Mouse (Mus musculus) heart, embryonic 11.5 days (tissue): ENCODE measurements around the gene Pole2. TPM values are rescaled to one million over a fixed set of nuclear protein-coding genes. Genes with fewer than 3 reads are reported as not detected.

Experiments
- ATAC-seq: fragments of 200-750 bp; cut with Nextera tagmentation; replicated peaks from 2 replicates; pipeline ENCODE4 v1.8.0; 2017; ENCODE audit warnings: moderate library complexity; ENCODE audit not compliant: insufficient number of reproducible peaks, low FRiP score, low TSS enrichment
- H3K27ac ChIP-seq: fragments of 300-500 bp; sonication (generic); 2 replicates; pipeline ENCODE4 v1.5.1; 2014; ENCODE audit warnings: mild to moderate bottlenecking, low read depth, low read length
- H3K27me3 ChIP-seq: fragments of 300-500 bp; sonication (generic); 2 replicates; pipeline ENCODE4 v1.6.1; 2014; ENCODE audit warnings: mild to moderate bottlenecking, low read length, mixed read lengths; ENCODE audit not compliant: control insufficient read depth, insufficient read depth
- H3K36me3 ChIP-seq: fragments of 300-500 bp; sonication (generic); 2 replicates; pipeline ENCODE4 v1.6.1; 2014; ENCODE audit warnings: mild to moderate bottlenecking, low read length, moderate library complexity, mixed read lengths; ENCODE audit not compliant: control insufficient read depth, insufficient read depth
- H3K4me1 ChIP-seq: fragments of 300-500 bp; sonication (generic); 2 replicates; pipeline ENCODE4 v1.6.1; 2014; ENCODE audit warnings: low read length; ENCODE audit not compliant: control insufficient read depth, insufficient read depth
- H3K4me2 ChIP-seq: fragments of 300-500 bp; sonication (generic); 2 replicates; pipeline ENCODE4 v1.6.1; 2014; ENCODE audit warnings: mild to moderate bottlenecking, moderate library complexity
- H3K4me3 ChIP-seq: fragments of 300-500 bp; sonication (generic); 2 replicates; pipeline ENCODE4 v1.5.1; 2014; ENCODE audit warnings: low read depth, low read length
- H3K9ac ChIP-seq: fragments of 300-500 bp; sonication (generic); 2 replicates; pipeline ENCODE4 v1.6.1; 2014; ENCODE audit warnings: mild to moderate bottlenecking, low read depth, low read length, moderate library complexity
- H3K9me3 ChIP-seq: fragments of 300-500 bp; sonication (generic); replicated peaks from 2 replicates; pipeline ENCODE4 v1.6.1; 2016; ENCODE audit warnings: low read length; ENCODE audit not compliant: control insufficient read depth
- WGBS: fragments of 180-500 bp; shearing (Covaris S2); extraction: QIAGEN DNeasy Blood & Tissue Kit; methylation state at CpG from one replicate; pipeline ENCODE4 v1.1.7; 2014; ENCODE audit not compliant: insufficient replicate concordance; 5-methylcytosine and 5-hydroxymethylcytosine counted together
- polyA plus RNA-seq: library from polyadenylated mRNA; unstranded; fragments of >200 nt; fragmentation: Nextera tagmentation; extraction: Ambion mirVana; gene quantifications from 2 replicates; pipeline ENCODE4 v1.2.1, GENCODE M21; 2014

Gene Pole2
- polyA plus RNA-seq, 1 experiment from 2014 or later: 20.7 TPM

DNA sequence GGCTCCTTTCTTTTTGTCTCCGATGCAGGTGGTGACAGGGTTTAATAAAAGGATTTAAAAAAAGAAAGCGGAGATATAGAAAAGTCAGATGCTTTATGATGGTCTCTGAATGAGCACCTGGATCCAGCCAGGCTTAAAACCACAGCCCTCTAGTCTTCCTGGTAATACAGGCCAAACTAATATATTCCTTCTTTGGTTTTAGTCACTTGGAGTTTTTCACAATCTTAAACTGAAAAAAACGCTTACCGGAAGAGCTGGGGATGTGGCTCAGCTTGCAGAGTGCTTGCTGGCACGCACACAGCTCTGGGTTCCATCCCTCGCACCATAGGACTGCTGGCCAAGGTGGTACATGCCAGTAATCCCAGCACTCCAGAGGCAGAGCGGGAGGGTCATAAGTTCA lies 11.4 kb downstream of the Pole2 start:
- no peaks in the 10 kb centered on the region for H3K9me3 ChIP-seq
- 93% methylated on average over 7 of the region's 7 CpGs for WGBS
- H3K4me1 ChIP-seq: no peaks in the 10 kb centered on the region
- no peak overlapping the region for H3K9ac ChIP-seq
- H3K4me3 ChIP-seq: no peak overlapping the region
- no peak overlapping the region for H3K4me2 ChIP-seq
- H3K36me3 ChIP-seq: peaks cover 12% of the 10 kb centered on the region
- H3K27ac ChIP-seq: no peak overlapping the region
- ATAC-seq: no peak
- no peaks in the 10 kb centered on the region for H3K27me3 ChIP-seq

DNA sequence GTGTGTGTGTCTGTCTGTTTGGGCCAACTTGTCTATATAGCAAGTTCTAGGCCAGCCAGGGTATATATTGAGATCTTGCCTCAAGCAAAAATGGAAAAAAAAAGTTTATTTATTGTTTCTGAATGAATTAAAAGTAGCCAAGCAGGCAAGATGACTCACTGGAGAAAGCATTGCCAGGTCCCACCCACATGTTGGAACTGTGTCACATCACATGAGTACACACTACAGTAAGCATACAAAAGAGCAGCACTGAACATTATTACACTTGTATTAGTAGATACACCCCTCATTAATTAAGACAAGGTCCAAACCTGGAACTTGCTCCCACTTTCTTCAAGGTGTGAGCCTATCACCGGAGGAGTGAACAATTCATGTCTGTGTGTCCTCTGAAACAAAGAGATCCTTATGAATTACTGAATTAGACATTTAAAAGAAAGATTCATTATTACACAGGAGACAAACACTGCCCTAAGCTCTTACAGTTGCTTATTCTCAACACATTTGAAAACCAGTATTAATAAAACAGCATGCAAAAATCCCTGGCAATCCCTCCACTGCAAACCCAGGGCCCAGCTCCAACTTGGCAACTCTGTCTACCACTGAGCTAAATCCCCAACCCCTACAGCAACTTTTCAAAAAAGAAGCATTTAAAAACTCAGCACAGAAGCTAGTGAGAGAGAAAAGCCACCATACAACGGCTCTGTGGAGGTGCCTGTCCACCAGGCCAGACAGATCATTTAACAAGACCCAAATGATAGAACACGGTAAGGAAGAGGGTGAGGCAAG lies 12.8 kb downstream of the Pole2 start:
- H3K4me2 ChIP-seq: no peak overlapping the region
- H3K9me3 ChIP-seq: no peaks in the 10 kb centered on the region
- H3K36me3 ChIP-seq: peaks cover 12% of the 10 kb centered on the region; the same call in 1 of the 2 replicates
- no peak overlapping the region for H3K9ac ChIP-seq
- ATAC-seq: no peak
- H3K4me1 ChIP-seq: no peaks in the 10 kb centered on the region
- no peak overlapping the region for H3K4me3 ChIP-seq
- 85% methylated on average over 3 of the region's 3 CpGs for WGBS
- no peak overlapping the region for H3K27ac ChIP-seq
- H3K27me3 ChIP-seq: no peaks in the 10 kb centered on the region

DNA sequence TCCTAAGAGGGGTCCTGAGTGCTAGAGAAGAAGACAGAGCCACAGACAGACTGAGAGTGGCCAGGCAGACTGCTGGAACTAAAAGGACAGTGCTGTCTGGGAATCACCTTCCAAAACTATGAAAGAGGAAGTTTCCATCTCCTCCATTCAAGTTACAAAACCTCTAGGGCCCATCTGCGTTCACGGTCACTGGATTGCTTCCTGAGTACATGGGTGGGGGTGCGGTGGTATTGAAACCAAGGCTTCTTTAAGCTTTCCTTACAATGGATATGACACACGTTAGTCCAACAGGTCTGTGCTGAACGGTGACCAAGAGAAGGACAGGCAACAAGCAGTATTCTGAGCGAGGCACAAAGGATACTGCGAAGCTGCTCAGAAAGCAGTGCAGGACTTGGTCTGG lies 13.6 kb downstream of the Pole2 start:
- Histone ChIP-seq H3K4me3 (no peak overlapping the region), H3K9me3 (no peaks in the 10 kb centered on the region), H3K4me1 (no peaks in the 10 kb centered on the region), H3K27ac (no peak overlapping the region), H3K9ac (no peak overlapping the region), H3K4me2 (no peak overlapping the region), H3K27me3 (no peaks in the 10 kb centered on the region), H3K36me3 (peaks cover 12% of the 10 kb centered on the region; the same call in 1 of the 2 replicates)
- 88% methylated on average over 7 of the region's 7 CpGs for WGBS
- ATAC-seq: no peak

DNA sequence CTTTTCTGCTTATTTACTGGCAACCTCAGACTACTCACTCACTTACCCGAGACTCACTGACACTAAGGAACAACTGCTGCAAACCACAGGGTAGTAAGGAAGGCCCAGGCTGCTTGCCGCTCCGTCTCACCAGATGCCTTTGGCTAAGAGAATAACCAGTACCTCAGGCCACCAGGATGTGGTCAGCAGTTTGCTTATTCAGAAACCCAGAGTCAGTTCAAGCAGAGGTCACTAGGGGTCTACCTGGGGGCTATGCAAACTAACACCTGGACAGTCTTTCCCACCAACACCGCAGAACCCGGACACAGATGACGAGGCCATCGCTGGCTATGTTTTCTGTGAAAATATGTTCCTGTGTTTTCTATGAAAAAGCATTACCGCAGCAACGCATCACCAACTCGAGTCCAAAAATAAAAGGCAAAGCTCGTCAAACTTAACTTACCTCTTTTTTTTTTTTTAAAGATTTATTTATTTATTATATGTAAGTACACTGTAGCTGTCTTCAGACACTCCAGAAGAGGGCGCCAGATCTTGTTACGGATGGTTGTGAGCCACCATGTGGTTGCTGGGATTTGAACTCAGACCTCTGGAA lies 14.7 kb downstream of the Pole2 start:
- no peaks in the 10 kb centered on the region for H3K27me3 ChIP-seq
- H3K4me3 ChIP-seq: no peak overlapping the region
- no peak for ATAC-seq
- no peak overlapping the region for H3K9ac ChIP-seq
- H3K4me2 ChIP-seq: no peak overlapping the region
- H3K9me3 ChIP-seq: no peaks in the 10 kb centered on the region
- H3K4me1 ChIP-seq: no peaks in the 10 kb centered on the region
- peaks cover 12% of the 10 kb centered on the region for H3K36me3 ChIP-seq
- 90% methylated on average over 13 of the region's 13 CpGs for WGBS
- no peak overlapping the region for H3K27ac ChIP-seq

DNA sequence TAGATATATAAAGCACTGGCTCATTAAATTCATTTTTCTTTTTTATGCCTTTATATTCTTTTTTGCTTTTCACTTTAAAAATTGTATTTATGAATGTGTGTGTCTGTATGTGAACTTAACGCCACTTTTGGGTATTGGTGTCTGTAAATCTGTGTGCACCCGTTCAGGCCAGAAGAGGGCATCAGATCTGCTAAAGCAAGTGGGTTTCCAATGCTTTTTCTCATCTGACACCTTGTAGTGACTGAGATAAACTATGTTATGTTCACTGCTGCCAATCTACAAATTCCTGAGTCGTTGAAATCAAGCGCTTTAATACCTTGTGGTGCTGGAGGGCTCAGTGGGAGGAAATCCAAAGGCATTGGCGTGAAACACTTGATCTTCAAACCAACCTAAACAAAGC lies 16.9 kb downstream of the Pole2 start:
- no peak overlapping the region for H3K4me3 ChIP-seq
- no peak overlapping the region for H3K9ac ChIP-seq
- 67% methylated on average over 5 of the region's 5 CpGs for WGBS
- no peak overlapping the region for H3K27ac ChIP-seq
- H3K36me3 ChIP-seq: peaks cover 8% of the 10 kb centered on the region
- H3K4me1 ChIP-seq: no peaks in the 10 kb centered on the region
- no peak overlapping the region for H3K4me2 ChIP-seq
- ATAC-seq: no peak
- no peaks in the 10 kb centered on the region for H3K27me3 ChIP-seq
- H3K9me3 ChIP-seq: no peaks in the 10 kb centered on the region

DNA sequence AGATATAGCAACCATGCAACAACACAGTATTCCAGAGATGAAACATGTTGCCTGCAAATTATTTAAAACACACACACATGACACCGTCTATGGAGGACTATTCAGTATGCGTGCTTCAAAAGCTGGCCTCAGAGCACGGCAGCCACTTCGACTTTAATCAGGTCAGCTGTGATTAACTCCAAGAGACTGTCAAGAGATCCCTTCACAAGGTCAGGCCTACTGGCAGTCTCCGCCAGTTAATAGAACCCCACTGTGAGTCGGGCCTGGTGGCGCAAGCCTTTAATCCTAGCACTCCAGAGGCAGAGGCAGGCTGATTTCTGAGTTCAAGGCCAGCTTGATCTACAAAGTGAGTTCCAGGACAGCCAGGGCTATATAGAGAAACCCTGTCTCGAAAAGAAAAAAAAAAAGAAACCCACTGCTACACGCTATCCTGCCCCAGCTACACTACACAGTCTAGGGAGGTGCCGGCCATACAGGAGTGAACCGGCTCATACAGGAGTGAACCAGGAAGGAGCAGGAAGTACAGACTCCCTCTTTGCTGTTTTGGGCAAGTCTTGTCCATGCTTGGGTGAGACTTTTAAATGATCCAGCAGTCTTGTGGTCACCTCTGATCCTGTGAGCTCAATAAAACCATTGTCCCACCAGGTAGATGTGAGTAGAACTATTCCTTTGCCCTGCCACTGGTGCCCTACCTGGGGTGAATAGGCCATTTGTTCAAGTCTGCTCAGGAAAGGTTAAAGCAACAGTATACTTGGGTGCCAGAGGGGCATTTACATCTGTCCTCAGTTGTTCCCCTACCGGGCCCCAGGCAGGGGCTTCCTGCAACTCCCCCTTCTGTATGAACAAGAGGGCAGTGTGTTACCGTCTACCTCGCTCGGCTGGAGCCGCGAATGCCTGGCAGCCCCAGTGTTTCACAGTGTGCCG lies 17.7 kb downstream of the Pole2 start:
- Histone ChIP-seq H3K4me1 (no peaks in the 10 kb centered on the region), H3K9me3 (no peaks in the 10 kb centered on the region), H3K36me3 (peaks cover 5% of the 10 kb centered on the region), H3K27me3 (no peaks in the 10 kb centered on the region), H3K9ac (no peak overlapping the region), H3K4me3 (no peak overlapping the region), H3K27ac (no peak overlapping the region), H3K4me2 (no peak overlapping the region)
- 89% methylated on average over 18 of the region's 18 CpGs for WGBS
- ATAC-seq: 0 out of 2 replicates have a peak, but pooled peaks have one; percentile 59

DNA sequence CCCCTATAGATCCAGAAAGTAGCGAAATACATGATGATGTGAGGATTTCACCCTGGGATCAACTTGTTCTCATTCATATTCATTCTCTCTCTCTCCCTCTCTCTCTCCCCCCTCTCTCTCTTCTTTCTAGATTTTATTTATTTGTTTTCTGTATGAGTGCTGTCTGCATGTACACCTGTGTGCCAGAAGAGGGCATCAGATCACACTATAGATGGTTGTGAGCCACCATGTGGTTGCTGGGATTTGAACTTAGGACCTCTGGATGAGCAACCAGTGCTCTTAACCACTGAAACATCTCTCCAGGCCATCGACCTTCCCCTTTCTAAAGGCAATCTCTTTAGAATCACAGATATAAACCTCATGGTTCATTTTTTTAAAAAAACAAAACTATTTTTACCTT lies 19.5 kb downstream of the Pole2 start:
- H3K9me3 ChIP-seq: no peaks in the 10 kb centered on the region
- H3K27me3 ChIP-seq: no peaks in the 10 kb centered on the region
- no peak overlapping the region for H3K27ac ChIP-seq
- WGBS: 85% methylated on average over 2 of the region's 2 CpGs
- no peaks in the 10 kb centered on the region for H3K4me1 ChIP-seq
- no peak overlapping the region for H3K4me3 ChIP-seq
- ATAC-seq: no peak
- H3K9ac ChIP-seq: no peak overlapping the region
- H3K36me3 ChIP-seq: peaks cover 5% of the 10 kb centered on the region
- no peak overlapping the region for H3K4me2 ChIP-seq

DNA sequence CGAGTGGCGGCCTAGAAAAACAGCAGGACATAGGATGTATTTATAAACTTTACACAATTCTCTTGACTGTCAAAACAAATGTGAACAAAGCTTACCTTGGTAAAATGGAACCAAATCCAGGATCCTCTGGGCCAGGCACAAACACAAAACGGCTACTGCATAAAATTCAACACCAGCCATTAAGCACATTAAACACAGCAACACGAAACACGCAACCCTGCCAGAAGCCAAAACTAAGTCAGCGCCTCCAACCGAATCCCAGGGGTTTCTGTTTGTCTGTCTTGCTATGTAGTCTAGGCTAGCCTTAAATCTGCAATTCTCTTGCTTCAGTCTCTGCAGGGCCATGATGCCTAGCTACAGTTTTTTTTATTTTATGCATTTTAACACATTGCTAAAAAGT lies 20.1 kb downstream of the Pole2 start:
- H3K27me3 ChIP-seq: no peaks in the 10 kb centered on the region
- H3K9ac ChIP-seq: no peak overlapping the region
- no peaks in the 10 kb centered on the region for H3K4me1 ChIP-seq
- peaks cover 3% of the 10 kb centered on the region for H3K36me3 ChIP-seq
- H3K4me2 ChIP-seq: no peak overlapping the region
- 95% methylated on average over 7 of the region's 7 CpGs for WGBS
- no peaks in the 10 kb centered on the region for H3K9me3 ChIP-seq
- H3K27ac ChIP-seq: no peak overlapping the region
- no peak overlapping the region for H3K4me3 ChIP-seq
- ATAC-seq: no peak
